Mouse (Mus musculus): ENCODE results near the gene Hk1.

Gene Hk1

GRCm38 (mm10) chr10:62236165-62236564 is 143.5 kb downstream of the Hk1 start:
- POLR2A ChIA-PET = interaction anchor here in 2 of 4 experiments (0.6 to 2.2 kb wide), 6 partner anchors 19 to 381 kb away, joined by 3 to 7 read pairs (median 4); no protein-coding TSS in a partner anchor
- CTCF ChIA-PET = interaction anchor here (0.6 to 1.2 kb wide), 5 partner anchors 12 to 228 kb away, joined by 3 to 6 read pairs (median 5); no protein-coding TSS in a partner anchor

GRCm38 (mm10) chr10:62231811-62232210 is 147.9 kb downstream of the Hk1 start:
- CTCF ChIA-PET = interaction anchor here in 3 of 4 experiments (0.7 to 2.3 kb wide), 8 partner anchors 15 to 197 kb away, joined by 3 to 13 read pairs (median 4); no protein-coding TSS in a partner anchor
- POLR2A ChIA-PET = interaction anchor here (0.7 to 6.7 kb wide), 22 partner anchors 10 to 331 kb away, joined by 3 to 60 read pairs (median 4); partner anchors contain the start of genes Supv3l1 (in 1 of the 4) and Vps26a (in 1 of the 4)

- ChIA-PET POLR2A (interaction anchor here in 2 of 4 experiments (0.9 to 6.7 kb wide), 13 partner anchors 10 to 255 kb away, joined by 3 to 60 read pairs (median 6); partner anchors contain the start of genes Supv3l1 (in 1 of the 2) and Vps26a (in 1 of the 2)), CTCF (no interaction called here)
Measured at GRCm38 (mm10) chr10:62231395-62231732, 148.3 kb downstream of the Hk1 start.

GRCm38 (mm10) chr10:62230708-62231394 is 148.9 kb downstream of the Hk1 start, which contains the start of gene Tspan15:
Tspan15 (minus strand) TSS chr10:62231251.
- ChIA-PET POLR2A (interaction anchor here in 3 of 4 experiments (1.0 to 6.7 kb wide), 9 partner anchors 11 to 256 kb away, joined by 3 to 60 read pairs (median 5); partner anchors contain the start of gene Vps26a (in 1 of the 3)), CTCF (interaction anchor here in 1 of 4 experiments (0.7 kb wide), 1 partner anchor 30 kb away, joined by 3 read pairs; no protein-coding TSS in a partner anchor)

GRCm38 (mm10) chr10:62228126-62228525 is 151.6 kb downstream of the Hk1 start:
- POLR2A ChIA-PET = interaction anchor here in 3 of 4 experiments (0.6 to 1.3 kb wide), 10 partner anchors 12 to 395 kb away, joined by 3 to 11 read pairs (median 4); no protein-coding TSS in a partner anchor
- CTCF ChIA-PET = interaction anchor here in 2 of 4 experiments (0.6 to 1.1 kb wide), 2 partner anchors 33 to 250 kb away, joined by 3 read pairs; no protein-coding TSS in a partner anchor

- POLR2A ChIA-PET = interaction anchor here in 2 of 4 experiments (0.9 to 1.4 kb wide), 2 partner anchors 9 to 33 kb away, joined by 3 read pairs; no protein-coding TSS in a partner anchor
Measured at GRCm38 (mm10) chr10:62225839-62226238, 153.9 kb downstream of the Hk1 start.

GRCm38 (mm10) chr10:62224231-62224630 is 155.5 kb downstream of the Hk1 start:
- CTCF ChIA-PET = no interaction called here
- POLR2A ChIA-PET = no interaction called here

More at GRCm38 (mm10) chr10:62225839-62226238, 153.9 kb downstream of the Hk1 start:
- CTCF ChIA-PET = interaction anchor here in 2 of 4 experiments (0.7 to 1.8 kb wide), 3 partner anchors 35 to 115 kb away, joined by 3 to 5 read pairs (median 4); no protein-coding TSS in a partner anchor

GRCm38 (mm10) chr10:62222777-62223176 is 156.9 kb downstream of the Hk1 start:
- ChIA-PET POLR2A (interaction anchor here (0.5 to 6.5 kb wide), 4 partner anchors 10 to 1270 kb away, joined by 3 to 60 read pairs (median 4); partner anchors contain the start of gene Tspan15 (in 1 of the 4)), CTCF (no interaction called here)

- ChIA-PET POLR2A (interaction anchor here in 2 of 4 experiments (0.7 to 6.5 kb wide), 6 partner anchors 8 to 26 kb away, joined by 3 to 60 read pairs (median 4); partner anchors contain the start of gene Tspan15 (in 2 of the 2)), CTCF (no interaction called here)
Measured at GRCm38 (mm10) chr10:62221647-62222046, 158.1 kb downstream of the Hk1 start.

GRCm38 (mm10) chr10:62220732-62221514 is 158.8 kb downstream of the Hk1 start:
- POLR2A ChIA-PET = interaction anchor here in 3 of 4 experiments (0.6 to 6.5 kb wide), 9 partner anchors 8 to 87 kb away, joined by 3 to 60 read pairs (median 3); partner anchors contain the start of gene Tspan15 (in 2 of the 3)
- CTCF ChIA-PET = interaction anchor here in 2 of 4 experiments (1.0 to 1.2 kb wide), 3 partner anchors 26 to 392 kb away, joined by 3 to 5 read pairs (median 3); no protein-coding TSS in a partner anchor

Measured in embryonic stem cell, embryonic (primary cell).